Mouse (Mus musculus): ENCODE measurements around the gene Atp6ap2. TPM values are rescaled to one million over a fixed set of nuclear protein-coding genes. Genes with fewer than 3 reads are reported as not detected.

Gene Atp6ap2
- polyA plus RNA-seq (2015; fragmentation: Illumina TruSeq; extraction: RNeasy Lipid Tissue Mini Kit (QIAGEN cat#74804); ENCODE audit: insufficient read depth, low read depth, low replicate concordance), result 14.7 TPM

GRCm38 (mm10) chrX:12587192-12587957, at the start of gene Atp6ap2:
TSS of gene Atp6ap2 (plus strand) at chrX:12587801.

Other genes with a start within 250 kb of the Atp6ap2 start
- gene 1810030O07Rik, start 85.9 kb downstream of the Atp6ap2 start, polyA plus RNA-seq (2015; fragmentation: Illumina TruSeq; extraction: RNeasy Lipid Tissue Mini Kit (QIAGEN cat#74804); ENCODE audit: insufficient read depth, low read depth, low replicate concordance), result 9.8 TPM
- 3.6 TPM for gene Med14, start 174.3 kb downstream of the Atp6ap2 start, polyA plus RNA-seq (2015; fragmentation: Illumina TruSeq; extraction: RNeasy Lipid Tissue Mini Kit (QIAGEN cat#74804); ENCODE audit: insufficient read depth, low read depth, low replicate concordance)